Comparison of ENCODE assay signal across 10 mouse cellular contexts in genomic region chr10:67383802-67384567, GRCm38 (mm10).
"Had no signal": no experiment of that assay in that cellular context is flagged by ENCODE, and none has a peak within 500 bp of the region (broad histone marks: within the 10 kb centered on the region; RNA-seq: fewer than 3 reads in every experiment).

No protein-coding gene starts in this region.

- H3K36me3 ChIP-seq: limb, embryonic 15.5 days; liver, embryonic 13.5 days; lung, embryonic 15.5 days; midbrain, embryonic 12.5 days had no signal

- H3K9ac ChIP-seq: limb, embryonic 15.5 days; liver, embryonic 13.5 days; liver, postnatal 0 days; lung, embryonic 15.5 days; midbrain, embryonic 12.5 days had no signal

- H3K27me3 ChIP-seq: limb, embryonic 15.5 days; liver, embryonic 13.5 days; lung, embryonic 15.5 days; megakaryocyte, embryonic 14.5 days; midbrain, embryonic 12.5 days had no signal

- DNase-seq: liver, embryonic 13.5 days; liver, postnatal 0 days; lung, postnatal 14 days; right cerebral cortex, postnatal 14 days; thymus, postnatal 36 days had no signal

- H3K27ac ChIP-seq: limb, embryonic 15.5 days; liver, embryonic 13.5 days; lung, embryonic 15.5 days; macrophage; midbrain, embryonic 12.5 days had no signal

- H3K4me2 ChIP-seq: limb, embryonic 15.5 days; liver, embryonic 13.5 days; lung, embryonic 15.5 days; midbrain, embryonic 12.5 days had no signal

- H3K9me3 ChIP-seq: limb, embryonic 15.5 days; liver, embryonic 13.5 days; lung, embryonic 15.5 days; midbrain, embryonic 12.5 days had no signal

- H3K4me1 ChIP-seq: liver, embryonic 13.5 days; lung, embryonic 15.5 days; megakaryocyte, embryonic 14.5 days; midbrain, embryonic 12.5 days had no signal

- ATAC-seq: liver, postnatal 0 days had no signal

- H3K4me3 ChIP-seq: limb, embryonic 15.5 days; liver, embryonic 13.5 days; lung, embryonic 15.5 days; megakaryocyte, embryonic 14.5 days; midbrain, embryonic 12.5 days had no signal
